Mouse (Mus musculus) midbrain, embryonic 10.5 days (tissue): ENCODE data around the gene Stam. TPM values are rescaled to one million over a fixed set of nuclear protein-coding genes. Genes with fewer than 3 reads are reported as not detected.

Experiments used
- DNase-seq: peaks from one replicate; pipeline ENCODE4 v3.0.0-alpha.2; 2017; ENCODE audit warnings: low spot score
- H3K27ac ChIP-seq: fragments of 300-500 bp; sonication (generic); replicated peaks from 2 replicates; pipeline ENCODE4 v1.5.1; 2016; ENCODE audit warnings: mild to moderate bottlenecking
- H3K27me3 ChIP-seq: fragments of 300-500 bp; sonication (generic); 2 replicates; pipeline ENCODE4 v1.6.1; 2016; ENCODE audit warnings: low read depth, mild to moderate bottlenecking; ENCODE audit not compliant: poor library complexity, severe bottlenecking
- H3K36me3 ChIP-seq: fragments of 300-500 bp; sonication (generic); 2 replicates; pipeline ENCODE4 v1.6.1; 2016; ENCODE audit warnings: mild to moderate bottlenecking, moderate library complexity
- H3K4me1 ChIP-seq: fragments of 300-500 bp; sonication (generic); 2 replicates; pipeline ENCODE4 v1.6.1; 2016
- H3K4me3 ChIP-seq: fragments of 300-500 bp; sonication (generic); 2 replicates; pipeline ENCODE4 v1.5.1; 2016; ENCODE audit warnings: mild to moderate bottlenecking, moderate library complexity
- H3K9me3 ChIP-seq: fragments of 300-500 bp; sonication (generic); replicated peaks from 2 replicates; pipeline ENCODE4 v1.6.1; 2016; ENCODE audit warnings: mild to moderate bottlenecking
- WGBS: fragments of 180-500 bp; shearing (Covaris S2); methylation state at CpG from one replicate; pipeline ENCODE4 v1.1.7; 2016; 5-methylcytosine and 5-hydroxymethylcytosine counted together
- polyA plus RNA-seq: library from polyadenylated mRNA; unstranded; fragments of >200 nt; fragmentation: Nextera tagmentation; extraction: Ambion mirVana; gene quantifications from 2 replicates; pipeline ENCODE4 v1.2.1, GENCODE M21; 2016

The Stam gene
- polyA plus RNA-seq, result 96.4 and 99.0 TPM in 2 replicates

GRCm38 (mm10) chr2:14073362-14074220 lies at the start of gene Stam:
Gene Stam (plus strand): TSS chr2:14074098.
- H3K27me3 ChIP-seq, result no peaks in the 10 kb centered on the region
- peak within 1 kb of the TSS; percentile 86 for H3K4me3 ChIP-seq
- peak; percentile 93 for DNase-seq
- H3K27ac ChIP-seq, result peak within 1 kb of the TSS; percentile 100
- H3K9me3 ChIP-seq, result no peaks in the 10 kb centered on the region
- H3K4me1 ChIP-seq, result peaks cover 26% of the 10 kb centered on the region
- under 1% methylated on average over 50 of the region's 50 CpGs for WGBS
- peaks cover 5% of the 10 kb centered on the region; the same call in 1 of the 2 replicates for H3K36me3 ChIP-seq

DNA sequence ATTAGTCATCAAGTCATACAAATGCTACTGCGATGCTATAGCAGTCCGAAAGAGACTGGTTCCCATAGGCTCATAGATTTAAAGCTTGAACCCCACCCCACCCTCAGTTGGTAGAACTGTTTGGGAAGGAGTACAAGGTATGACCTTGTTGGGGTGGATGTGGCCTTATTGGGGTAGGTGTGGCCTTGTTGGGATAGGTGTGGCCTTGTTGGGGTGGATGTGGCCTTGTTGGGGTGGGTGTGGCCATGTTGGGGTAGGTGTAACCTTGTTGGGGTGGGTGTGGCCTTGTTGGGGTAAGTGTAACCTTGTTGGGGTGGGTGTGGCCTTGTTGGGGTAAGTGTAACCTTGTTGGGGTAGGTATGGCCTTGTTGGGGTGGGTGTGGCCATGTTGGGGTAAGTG lies 32.6 kb upstream of the Stam start:
- Histone ChIP-seq H3K27me3 (no peaks in the 10 kb centered on the region), H3K9me3 (no peaks in the 10 kb centered on the region), H3K27ac (no peak overlapping the region), H3K4me1 (no peaks in the 10 kb centered on the region), H3K36me3 (peaks cover 15% of the 10 kb centered on the region; the same call in 1 of the 2 replicates), H3K4me3 (no peak overlapping the region)
- 99% methylated on average over 2 of the region's 2 CpGs for WGBS
- DNase-seq, result no peak

DNA sequence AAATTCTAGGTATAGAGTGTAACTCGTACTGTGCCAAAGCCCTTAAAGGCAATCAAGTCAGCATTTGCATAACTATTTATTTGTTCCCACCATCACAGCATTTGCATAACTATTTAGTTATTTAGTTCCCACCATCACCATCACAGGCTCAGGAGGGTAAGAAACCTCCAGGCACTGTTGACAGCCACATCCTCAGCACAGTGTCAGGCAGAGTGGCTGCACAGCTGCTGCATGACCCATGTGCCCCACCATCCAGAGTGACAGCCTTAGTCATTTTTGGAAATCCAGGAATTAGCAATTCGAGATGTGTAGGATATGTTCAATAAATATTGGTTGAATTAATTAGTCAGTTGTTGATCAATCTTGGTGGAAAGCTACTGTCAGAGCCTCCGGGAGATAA lies 30.9 kb upstream of the Stam start:
- DNase-seq, result no peak
- Histone ChIP-seq H3K4me1 (no peaks in the 10 kb centered on the region), H3K9me3 (no peaks in the 10 kb centered on the region), H3K27ac (no peak overlapping the region), H3K36me3 (peaks cover 13% of the 10 kb centered on the region; the same call in 1 of the 2 replicates), H3K4me3 (no peak overlapping the region), H3K27me3 (no peaks in the 10 kb centered on the region)
- 91% methylated on average over 3 of the region's 3 CpGs for WGBS

DNA sequence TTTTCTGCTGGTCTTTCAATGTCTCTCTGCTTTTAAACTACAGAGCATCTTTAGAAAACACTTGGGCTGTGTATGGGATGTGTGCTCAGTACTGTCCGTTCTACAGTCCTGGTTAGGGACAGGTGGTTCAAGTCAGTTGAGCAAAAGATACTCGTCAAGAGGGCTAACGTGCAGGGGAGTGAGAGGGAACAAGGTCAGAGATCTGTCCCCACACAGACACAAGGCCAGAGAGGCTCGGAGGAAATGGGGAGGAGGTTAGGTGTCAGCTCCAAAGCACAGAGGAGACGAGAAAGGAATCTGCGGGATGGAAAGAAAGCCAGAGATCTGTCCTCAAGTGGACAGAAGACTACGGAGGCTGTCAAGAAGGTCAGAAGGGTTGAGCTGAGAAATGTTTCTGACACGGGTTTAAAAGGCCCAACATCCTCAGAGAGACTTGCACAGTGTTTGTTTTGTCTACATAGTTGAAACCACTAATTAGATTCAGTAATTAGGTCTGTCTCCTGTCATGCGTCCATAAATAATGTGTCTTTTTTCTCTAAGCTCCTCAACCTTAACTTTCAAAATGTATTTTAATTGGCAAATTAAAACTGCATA lies 30.2 kb upstream of the Stam start:
- no peaks in the 10 kb centered on the region for H3K27me3 ChIP-seq
- no peaks in the 10 kb centered on the region for H3K9me3 ChIP-seq
- no peaks in the 10 kb centered on the region for H3K4me1 ChIP-seq
- no peak for DNase-seq
- H3K27ac ChIP-seq, result no peak overlapping the region
- H3K4me3 ChIP-seq, result no peak overlapping the region
- 76% methylated on average over 9 of the region's 9 CpGs for WGBS
- peaks cover 13% of the 10 kb centered on the region; the same call in 1 of the 2 replicates for H3K36me3 ChIP-seq

DNA sequence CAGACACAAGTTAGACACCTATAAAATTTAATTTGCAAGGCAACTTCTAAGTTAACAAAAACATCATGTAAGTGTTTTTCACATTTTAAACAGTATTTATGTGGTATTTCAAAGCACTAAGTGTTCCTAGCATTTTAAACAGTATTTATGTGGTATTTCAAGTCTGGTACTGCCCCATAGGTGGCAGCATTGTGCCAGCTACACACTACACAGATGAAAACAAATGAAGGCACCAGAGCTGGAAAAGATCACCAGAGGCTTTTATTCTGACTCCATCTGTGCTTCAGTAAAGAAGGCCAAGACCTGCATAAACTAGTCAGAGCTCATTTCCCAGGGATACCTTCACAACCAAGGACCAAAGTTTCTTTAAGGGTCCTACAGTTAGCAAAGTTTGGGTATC lies 25.5 kb upstream of the Stam start:
- H3K4me3 ChIP-seq, result no peak overlapping the region
- H3K4me1 ChIP-seq, result peaks cover under 1% of the 10 kb centered on the region
- H3K27me3 ChIP-seq, result no peaks in the 10 kb centered on the region
- no peaks in the 10 kb centered on the region for H3K9me3 ChIP-seq
- H3K27ac ChIP-seq, result no peak overlapping the region
- no peaks in the 10 kb centered on the region for H3K36me3 ChIP-seq
- peak; percentile 43 for DNase-seq

GRCm38 (mm10) chr2:14048808-14049207 lies 25.1 kb upstream of the Stam start:
- Histone ChIP-seq H3K4me3 (no peak overlapping the region), H3K36me3 (no peaks in the 10 kb centered on the region), H3K4me1 (peaks cover 5% of the 10 kb centered on the region), H3K9me3 (no peaks in the 10 kb centered on the region), H3K27ac (no peak overlapping the region), H3K27me3 (no peaks in the 10 kb centered on the region)
- WGBS, result 77% methylated on average over 5 of the region's 5 CpGs
- DNase-seq, result no peak

GRCm38 (mm10) chr2:14053618-14054017 lies 20.3 kb upstream of the Stam start:
- 45% methylated on average over 3 of the region's 3 CpGs for WGBS

DNA sequence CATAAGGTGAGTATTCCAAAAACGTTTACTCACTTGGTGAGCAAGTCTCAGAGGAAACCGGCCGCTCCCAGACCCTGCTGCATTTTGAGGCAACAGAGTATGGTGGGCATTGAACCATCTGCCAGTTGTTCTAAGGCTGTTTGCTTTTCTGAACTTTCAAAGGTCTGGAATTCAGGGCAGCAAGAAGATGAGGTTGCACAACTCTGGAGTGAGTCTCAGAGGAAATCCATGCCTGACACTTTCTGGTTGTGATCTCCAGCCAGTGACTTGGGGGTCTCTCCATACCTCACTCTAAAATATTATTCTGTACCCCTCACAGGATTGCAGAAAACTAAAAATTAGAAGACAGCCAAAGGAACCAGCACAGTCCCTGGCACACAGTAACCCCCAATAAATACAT lies 19.7 kb upstream of the Stam start:
- no peaks in the 10 kb centered on the region for H3K36me3 ChIP-seq
- no peak overlapping the region for H3K27ac ChIP-seq
- no peak overlapping the region; the same call in 1 of the 2 replicates for H3K4me3 ChIP-seq
- DNase-seq, result peak; percentile 16
- H3K9me3 ChIP-seq, result no peaks in the 10 kb centered on the region
- peaks cover 23% of the 10 kb centered on the region for H3K4me1 ChIP-seq
- WGBS, result 50% methylated on average over 3 of the region's 3 CpGs
- H3K27me3 ChIP-seq, result 0 out of 2 replicates have a peak, but pooled peaks cover 3% of the 10 kb centered on the region

More at GRCm38 (mm10) chr2:14053618-14054017, 20.3 kb upstream of the Stam start:
- no peaks in the 10 kb centered on the region for H3K9me3 ChIP-seq
- 0 out of 2 replicates have a peak, but pooled peaks cover 3% of the 10 kb centered on the region for H3K27me3 ChIP-seq
- H3K4me3 ChIP-seq, result no peak overlapping the region
- no peak overlapping the region for H3K27ac ChIP-seq
- H3K36me3 ChIP-seq, result no peaks in the 10 kb centered on the region
- H3K4me1 ChIP-seq, result peaks cover 23% of the 10 kb centered on the region
- no peak for DNase-seq

GRCm38 (mm10) chr2:14054716-14055115 lies 19.2 kb upstream of the Stam start:
- no peaks in the 10 kb centered on the region for H3K9me3 ChIP-seq
- DNase-seq, result no peak
- peaks cover 23% of the 10 kb centered on the region for H3K4me1 ChIP-seq
- H3K36me3 ChIP-seq, result no peaks in the 10 kb centered on the region
- H3K4me3 ChIP-seq, result peak overlapping the region; percentile 75
- H3K27me3 ChIP-seq, result 0 out of 2 replicates have a peak, but pooled peaks cover 3% of the 10 kb centered on the region
- H3K27ac ChIP-seq, result peak overlapping the region; percentile 93
- 4% methylated on average over 6 of the region's 6 CpGs for WGBS

- peak; percentile 89 for DNase-seq
- under 1% methylated on average over 47 of the region's 58 CpGs for WGBS
- H3K4me1 ChIP-seq, result peaks cover 23% of the 10 kb centered on the region
Measured at GRCm38 (mm10) chr2:14055168-14055565, 18.7 kb upstream of the Stam start.

GRCm38 (mm10) chr2:14055566-14056331 lies 18.1 kb upstream of the Stam start, which contains the start of gene Hacd1:
Gene Hacd1 (minus strand): TSS chr2:14056135.
- Histone ChIP-seq H3K4me3 (peak within 1 kb of the TSS; percentile 75), H3K4me1 (peaks cover 23% of the 10 kb centered on the region), H3K27me3 (0 out of 2 replicates have a peak, but pooled peaks cover 3% of the 10 kb centered on the region), H3K27ac (peak within 1 kb of the TSS; percentile 93), H3K9me3 (no peaks in the 10 kb centered on the region), H3K36me3 (no peaks in the 10 kb centered on the region)
- WGBS, result under 1% methylated on average over 95 of the region's 101 CpGs
- peak; percentile 82 for DNase-seq

More at GRCm38 (mm10) chr2:14055168-14055565, 18.7 kb upstream of the Stam start:
- H3K9me3 ChIP-seq, result no peaks in the 10 kb centered on the region
- peak overlapping the region; percentile 93 for H3K27ac ChIP-seq
- 0 out of 2 replicates have a peak, but pooled peaks cover 3% of the 10 kb centered on the region for H3K27me3 ChIP-seq
- H3K36me3 ChIP-seq, result no peaks in the 10 kb centered on the region
- H3K4me3 ChIP-seq, result peak overlapping the region; percentile 75
